Mouse (Mus musculus) olfactory bulb, adult 2 months (tissue): Measurements from ENCODE around the gene Gm10972.

ENCODE experiments used
- CTCF ChIP-seq: fragments of 200-500 bp; IDR thresholded peaks from 2 replicates; pipeline ENCODE4 v1.5.1; 2012; ENCODE audit warnings: low read depth, mild to moderate bottlenecking, low read length, moderate library complexity; ENCODE audit not compliant: insufficient read depth
- POLR2A ChIP-seq: fragments of 200-500 bp; IDR thresholded peaks from 2 replicates; pipeline ENCODE4 v1.6.1; 2012; ENCODE audit warnings: mild to moderate bottlenecking, low read depth, low read length, moderate library complexity; ENCODE audit not compliant: insufficient read depth

DNA sequence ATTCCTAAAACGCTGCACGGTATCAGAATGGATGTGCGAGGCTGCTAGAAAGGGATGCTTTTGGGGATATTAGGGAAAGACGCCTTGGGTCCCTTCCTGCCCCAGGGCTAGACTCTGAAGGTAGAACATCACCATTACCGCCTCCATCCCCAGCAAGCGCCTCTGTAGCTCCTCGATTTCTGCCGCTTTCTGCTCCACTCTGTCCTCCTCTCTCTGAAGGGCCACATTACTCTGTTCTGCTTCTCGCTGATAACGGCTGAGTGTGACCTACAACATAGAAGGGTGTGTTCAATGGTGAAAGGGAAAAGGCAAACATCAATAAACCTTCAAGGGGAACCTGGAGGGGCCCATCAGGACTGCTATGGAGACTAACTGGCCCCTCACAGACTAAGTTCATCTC is 20.4 kb upstream of the Gm10972 start:
- TF ChIP-seq CTCF (no peak), POLR2A (no peak)
